Mouse (Mus musculus) forebrain, embryonic 15.5 days (tissue): ENCODE data around the gene Sowahc. TPM values are rescaled to one million over a fixed set of nuclear protein-coding genes. Genes with fewer than 3 reads are reported as not detected.

ENCODE experiments used
- ATAC-seq: fragments of 200-750 bp; cut with Nextera tagmentation; replicated peaks from 2 replicates; pipeline ENCODE4 v1.8.0; 2017; ENCODE audit warnings: mild to moderate bottlenecking, moderate TSS enrichment, moderate library complexity
- H3K27ac ChIP-seq: fragments of 300-500 bp; sonication (generic); replicated peaks from 2 replicates; pipeline ENCODE4 v1.5.1; 2015; ENCODE audit warnings: mild to moderate bottlenecking, inconsistent platforms
- H3K27me3 ChIP-seq: fragments of 300-500 bp; sonication (generic); 2 replicates; pipeline ENCODE4 v1.6.1; 2015; ENCODE audit warnings: inconsistent platforms
- H3K36me3 ChIP-seq: fragments of 300-500 bp; sonication (generic); 2 replicates; pipeline ENCODE4 v1.6.1; 2015; ENCODE audit warnings: mild to moderate bottlenecking, inconsistent platforms
- H3K4me1 ChIP-seq: fragments of 300-500 bp; sonication (generic); 2 replicates; pipeline ENCODE4 v1.6.1; 2015; ENCODE audit warnings: inconsistent platforms
- H3K4me2 ChIP-seq: fragments of 300-500 bp; sonication (generic); replicated peaks from 2 replicates; pipeline ENCODE4 v1.6.1; 2015; ENCODE audit warnings: mild to moderate bottlenecking, inconsistent platforms
- H3K4me3 ChIP-seq: fragments of 300-500 bp; sonication (generic); 2 replicates; pipeline ENCODE4 v1.5.1; 2015; ENCODE audit warnings: mild to moderate bottlenecking, inconsistent platforms
- H3K9ac ChIP-seq: fragments of 300-500 bp; sonication (generic); replicated peaks from 2 replicates; pipeline ENCODE4 v1.6.1; 2015; ENCODE audit warnings: mild to moderate bottlenecking, inconsistent platforms
- H3K9me3 ChIP-seq: fragments of 300-500 bp; sonication (generic); 2 replicates; pipeline ENCODE4 v1.6.1; 2016; ENCODE audit warnings: inconsistent platforms
- WGBS: fragments of 180-500 bp; shearing (Covaris S2); methylation state at CpG from one replicate; pipeline ENCODE4 v1.1.7; 2015; ENCODE audit warnings: mixed read lengths; 5-methylcytosine and 5-hydroxymethylcytosine counted together
- polyA plus RNA-seq: library from polyadenylated mRNA; unstranded; fragments of >200 nt; fragmentation: Nextera tagmentation; extraction: Ambion mirVana; gene quantifications from 2 replicates; pipeline ENCODE4 v1.2.1, GENCODE M21; 2015

Gene Sowahc
- polyA plus RNA-seq, result 16.2 and 17.8 TPM in 2 replicates

GRCm38 (mm10) chr10:59221473-59222270, at the start of gene Sowahc, which contains the start of gene Sept10:
Gene Sowahc, plus strand, starts transcription at chr10:59221953.
Gene Sept10, minus strand, starts transcription at chr10:59221847.
- no peaks in the 10 kb centered on the region for H3K36me3 ChIP-seq
- peak within 1 kb of the TSS; percentile 97 for H3K27ac ChIP-seq
- H3K9me3 ChIP-seq, result no peaks in the 10 kb centered on the region
- WGBS, result under 1% methylated on average over 84 of the region's 84 CpGs
- peak within 1 kb of the TSS; percentile 99 for H3K4me2 ChIP-seq
- no peaks in the 10 kb centered on the region for H3K27me3 ChIP-seq
- ATAC-seq, result peak; percentile 97
- peak within 1 kb of the TSS; percentile 88 for H3K4me3 ChIP-seq
- H3K4me1 ChIP-seq, result peaks cover 38% of the 10 kb centered on the region
- peak within 1 kb of the TSS; percentile 84 for H3K9ac ChIP-seq

GRCm38 (mm10) chr10:59172539-59172938, 49.2 kb upstream of the Sowahc start:
- H3K36me3 ChIP-seq, result peaks cover 9% of the 10 kb centered on the region; the same call in 1 of the 2 replicates
- no peak overlapping the region for H3K27ac ChIP-seq
- ATAC-seq, result no peak
- no peak overlapping the region for H3K4me3 ChIP-seq
- no peaks in the 10 kb centered on the region for H3K4me1 ChIP-seq
- 94% methylated on average over 1 of the region's 1 CpGs for WGBS
- no peaks in the 10 kb centered on the region for H3K9me3 ChIP-seq
- H3K27me3 ChIP-seq, result no peaks in the 10 kb centered on the region
- no peak overlapping the region for H3K9ac ChIP-seq
- no peak overlapping the region for H3K4me2 ChIP-seq

GRCm38 (mm10) chr10:59179620-59180019, 42.1 kb upstream of the Sowahc start:
- Histone ChIP-seq H3K27me3 (no peaks in the 10 kb centered on the region), H3K4me1 (no peaks in the 10 kb centered on the region), H3K36me3 (peaks cover 21% of the 10 kb centered on the region), H3K4me2 (no peak overlapping the region), H3K4me3 (no peak overlapping the region), H3K27ac (no peak overlapping the region), H3K9ac (no peak overlapping the region), H3K9me3 (no peaks in the 10 kb centered on the region)
- no peak for ATAC-seq
- WGBS, result 92% methylated on average over 3 of the region's 3 CpGs

GRCm38 (mm10) chr10:59182306-59182705, 39.4 kb upstream of the Sowahc start:
- 82% methylated on average over 3 of the region's 3 CpGs for WGBS
- H3K36me3 ChIP-seq, result peaks cover 15% of the 10 kb centered on the region
- H3K9ac ChIP-seq, result no peak overlapping the region
- H3K4me2 ChIP-seq, result no peak overlapping the region
- H3K9me3 ChIP-seq, result no peaks in the 10 kb centered on the region
- no peak overlapping the region for H3K27ac ChIP-seq
- H3K4me3 ChIP-seq, result no peak overlapping the region
- no peaks in the 10 kb centered on the region for H3K4me1 ChIP-seq
- ATAC-seq, result no peak
- H3K27me3 ChIP-seq, result no peaks in the 10 kb centered on the region

GRCm38 (mm10) chr10:59194891-59195290, 26.9 kb upstream of the Sowahc start:
- no peak overlapping the region for H3K9ac ChIP-seq
- H3K4me1 ChIP-seq, result 0 out of 2 replicates have a peak, but pooled peaks cover 4% of the 10 kb centered on the region
- no peaks in the 10 kb centered on the region for H3K27me3 ChIP-seq
- no peaks in the 10 kb centered on the region for H3K36me3 ChIP-seq
- no peak for ATAC-seq
- H3K4me3 ChIP-seq, result no peak overlapping the region
- H3K27ac ChIP-seq, result no peak overlapping the region
- WGBS, result 81% methylated on average over 5 of the region's 5 CpGs
- no peak overlapping the region for H3K4me2 ChIP-seq
- no peaks in the 10 kb centered on the region for H3K9me3 ChIP-seq

- WGBS, result 94% methylated on average over 3 of the region's 3 CpGs
- Histone ChIP-seq H3K4me1 (0 out of 2 replicates have a peak, but pooled peaks cover 4% of the 10 kb centered on the region), H3K27ac (no peak overlapping the region), H3K27me3 (no peaks in the 10 kb centered on the region), H3K36me3 (no peaks in the 10 kb centered on the region), H3K9ac (no peak overlapping the region), H3K4me2 (no peak overlapping the region), H3K4me3 (no peak overlapping the region), H3K9me3 (no peaks in the 10 kb centered on the region)
- ATAC-seq, result no peak
Measured at GRCm38 (mm10) chr10:59196763-59197162, 25.0 kb upstream of the Sowahc start.

- H3K4me1 ChIP-seq, result 0 out of 2 replicates have a peak, but pooled peaks cover under 1% of the 10 kb centered on the region
- ATAC-seq, result no peak
- H3K9ac ChIP-seq, result no peak overlapping the region
- no peak overlapping the region for H3K4me2 ChIP-seq
- H3K36me3 ChIP-seq, result no peaks in the 10 kb centered on the region
- H3K27ac ChIP-seq, result no peak overlapping the region
- no peaks in the 10 kb centered on the region for H3K27me3 ChIP-seq
- H3K4me3 ChIP-seq, result no peak overlapping the region
- no peaks in the 10 kb centered on the region for H3K9me3 ChIP-seq
Measured at GRCm38 (mm10) chr10:59200011-59200410, 21.7 kb upstream of the Sowahc start.

- no peak for ATAC-seq
- peak overlapping the region; percentile 97 for H3K27ac ChIP-seq
- peaks cover 38% of the 10 kb centered on the region for H3K4me1 ChIP-seq
- no peaks in the 10 kb centered on the region for H3K9me3 ChIP-seq
- peak overlapping the region; percentile 84 for H3K9ac ChIP-seq
- H3K4me2 ChIP-seq, result peak overlapping the region; percentile 99
- peak overlapping the region; percentile 88 for H3K4me3 ChIP-seq
- WGBS, result 2% methylated on average over 39 of the region's 39 CpGs
- H3K36me3 ChIP-seq, result no peaks in the 10 kb centered on the region
- no peaks in the 10 kb centered on the region for H3K27me3 ChIP-seq
Measured at GRCm38 (mm10) chr10:59220824-59221472, 805 bp upstream of the Sowahc start.

- Histone ChIP-seq H3K4me3 (peak overlapping the region; percentile 88), H3K9me3 (no peaks in the 10 kb centered on the region), H3K9ac (peak overlapping the region; percentile 84), H3K27ac (peak overlapping the region; percentile 97; the same call in 1 of the 2 replicates), H3K4me2 (peak overlapping the region; percentile 99), H3K4me1 (peaks cover 38% of the 10 kb centered on the region), H3K36me3 (no peaks in the 10 kb centered on the region), H3K27me3 (no peaks in the 10 kb centered on the region)
- ATAC-seq, result peak; percentile 5
- WGBS, result 1% methylated on average over 49 of the region's 49 CpGs
Measured at GRCm38 (mm10) chr10:59222271-59223101, 733 bp downstream of the Sowahc start.

- no peaks in the 10 kb centered on the region for H3K27me3 ChIP-seq
- peak overlapping the region; percentile 99 for H3K4me2 ChIP-seq
- no peak for ATAC-seq
- H3K36me3 ChIP-seq, result no peaks in the 10 kb centered on the region
- no peaks in the 10 kb centered on the region for H3K9me3 ChIP-seq
- peaks cover 38% of the 10 kb centered on the region for H3K4me1 ChIP-seq
- H3K4me3 ChIP-seq, result peak overlapping the region; percentile 88
- H3K27ac ChIP-seq, result no peak overlapping the region
- peak overlapping the region; percentile 84 for H3K9ac ChIP-seq
- WGBS, result 47% methylated on average over 14 of the region's 14 CpGs
Measured at GRCm38 (mm10) chr10:59223301-59223700, 1.5 kb downstream of the Sowahc start.

GRCm38 (mm10) chr10:59223890-59224289, 2.1 kb downstream of the Sowahc start:
- WGBS, result 70% methylated on average over 4 of the region's 4 CpGs
- Histone ChIP-seq H3K4me3 (peak overlapping the region; percentile 88), H3K4me2 (peak overlapping the region; percentile 99), H3K27ac (no peak overlapping the region), H3K9ac (no peak overlapping the region), H3K9me3 (no peaks in the 10 kb centered on the region), H3K4me1 (peaks cover 37% of the 10 kb centered on the region), H3K27me3 (no peaks in the 10 kb centered on the region), H3K36me3 (no peaks in the 10 kb centered on the region)
- no peak for ATAC-seq
